Mouse (Mus musculus): ENCODE results near the gene Nr2f1. TPM values are rescaled to one million over a fixed set of nuclear protein-coding genes. Genes with fewer than 3 reads are reported as not detected.

The Nr2f1 gene
- polyA plus RNA-seq, 1 experiment = 11.6 TPM

GRCm38 (mm10) chr13:78157465-78157864 is 42.1 kb downstream of the Nr2f1 start:
- Histone ChIP-seq H3K27me3 (ENCODE audit: control insufficient read depth, insufficient read depth, low read length) (no peaks in the 10 kb centered on the region), H3K4me1 (replicated peaks; ENCODE audit: control insufficient read depth, insufficient read depth, low read length) (no peaks in the 10 kb centered on the region)

More at GRCm38 (mm10) chr13:78157465-78157864, 42.1 kb downstream of the Nr2f1 start:
- Histone ChIP-seq H3K27ac (ENCODE audit: control insufficient read depth, insufficient read depth, low read length) (no peak overlapping the region), H3K4me3 (ENCODE audit: control insufficient read depth, insufficient read depth, low read length) (no peak overlapping the region), H3K36me3 (ENCODE audit: control insufficient read depth, insufficient read depth, low read length) (no peaks in the 10 kb centered on the region)
- no peak for TF ChIP-seq POLR2A (IDR thresholded peaks at IDR 0.05; ENCODE audit: control insufficient read depth, extremely low read depth, insufficient read depth, low read length, poor library complexity)
- TF ChIP-seq CTCF (IDR thresholded peaks at IDR 0.05; ENCODE audit: borderline replicate concordance, control insufficient read depth, extremely low read depth, insufficient read depth, low read length, poor library complexity) = no peak
- no peak for DNase-seq
- 96% methylated on average over 5 of the region's 5 CpGs for WGBS

Other genes starting within 250 kb of the Nr2f1 start
- gene Pou5f2, start 174.9 kb downstream of the Nr2f1 start, polyA plus RNA-seq (2012; rRNA removed) = 0.78 and 0.80 TPM in 2 replicates

Measured in thymus, adult 2 months (tissue).